Mouse (Mus musculus) intestine, embryonic 16.5 days (tissue): ENCODE measurements at regions not wholly inside any gene's neighbourhood (a gene's known extent, or its start where the extent isn't known, plus 50 kb on each side); places are given as distances from the start of the nearest gene placed in this dataset.

Experiments
- ATAC-seq: fragments of 200-750 bp; cut with Nextera tagmentation; 2 replicates; pipeline ENCODE4 v1.8.0; 2017; ENCODE audit warnings: moderate TSS enrichment, moderate library complexity
- H3K27ac ChIP-seq: fragments of 300-500 bp; sonication (generic); 2 replicates; pipeline ENCODE4 v1.5.1; 2014; ENCODE audit warnings: mild to moderate bottlenecking, low read length
- H3K27me3 ChIP-seq: fragments of 300-500 bp; sonication (generic); replicated peaks from 2 replicates; pipeline ENCODE4 v1.6.1; 2014; ENCODE audit warnings: low read length, control low read depth, mixed read lengths; ENCODE audit not compliant: control insufficient read depth, insufficient read depth
- H3K36me3 ChIP-seq: fragments of 300-500 bp; sonication (generic); 2 replicates; pipeline ENCODE4 v1.6.1; 2014; ENCODE audit warnings: low read length, control low read depth; ENCODE audit not compliant: control insufficient read depth, insufficient read depth
- H3K4me1 ChIP-seq: fragments of 300-500 bp; sonication (generic); 2 replicates; pipeline ENCODE4 v1.6.1; 2014; ENCODE audit warnings: low read length, control low read depth, mixed read lengths; ENCODE audit not compliant: control insufficient read depth, insufficient read depth
- H3K4me2 ChIP-seq: fragments of 300-500 bp; sonication (generic); 2 replicates; pipeline ENCODE4 v1.6.1; 2014; ENCODE audit warnings: low read depth, low read length, control low read depth
- H3K4me3 ChIP-seq: fragments of 300-500 bp; sonication (generic); 2 replicates; pipeline ENCODE4 v1.5.1; 2014; ENCODE audit warnings: mild to moderate bottlenecking, low read length
- H3K9ac ChIP-seq: fragments of 300-500 bp; sonication (generic); 2 replicates; pipeline ENCODE4 v1.6.1; 2014; ENCODE audit warnings: low read depth, low read length
- H3K9me3 ChIP-seq: fragments of 300-500 bp; sonication (generic); 2 replicates; pipeline ENCODE4 v1.6.1; 2016; ENCODE audit warnings: low read length, control low read depth; ENCODE audit not compliant: control insufficient read depth
- WGBS: fragments of 180-500 bp; shearing (Covaris S2); extraction: QIAGEN DNeasy Blood & Tissue Kit; methylation state at CpG from one replicate; pipeline ENCODE4 v1.1.7; 2014; 5-methylcytosine and 5-hydroxymethylcytosine counted together

DNA sequence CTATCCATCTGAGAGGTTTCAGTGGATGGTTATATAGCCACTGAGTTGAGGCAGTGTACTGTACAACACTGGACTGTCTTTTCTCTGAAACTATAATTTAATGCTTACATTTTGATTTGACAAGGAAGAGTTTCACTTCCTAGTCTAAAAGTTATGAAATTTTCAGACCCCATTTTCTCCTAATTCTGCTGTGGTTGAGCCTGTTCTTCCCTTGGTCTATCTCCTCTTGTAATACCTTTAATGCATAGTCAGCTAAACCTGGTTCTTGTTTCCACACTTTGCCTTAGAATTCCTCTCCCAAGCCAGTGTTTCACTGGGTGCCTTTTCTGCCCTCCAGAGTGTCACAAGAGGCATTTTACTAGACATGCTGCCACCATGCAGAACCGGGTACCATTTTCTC lies 279.3 kb upstream of the Camk1g start:
- Histone ChIP-seq H3K9me3 (no peaks in the 10 kb centered on the region), H3K27me3 (no peaks in the 10 kb centered on the region), H3K4me1 (no peaks in the 10 kb centered on the region), H3K4me2 (no peak overlapping the region), H3K36me3 (no peaks in the 10 kb centered on the region), H3K9ac (no peak overlapping the region), H3K4me3 (no peak overlapping the region), H3K27ac (no peak overlapping the region)
- WGBS = 86% methylated on average over 1 of the region's 1 CpGs
- ATAC-seq = no peak

DNA sequence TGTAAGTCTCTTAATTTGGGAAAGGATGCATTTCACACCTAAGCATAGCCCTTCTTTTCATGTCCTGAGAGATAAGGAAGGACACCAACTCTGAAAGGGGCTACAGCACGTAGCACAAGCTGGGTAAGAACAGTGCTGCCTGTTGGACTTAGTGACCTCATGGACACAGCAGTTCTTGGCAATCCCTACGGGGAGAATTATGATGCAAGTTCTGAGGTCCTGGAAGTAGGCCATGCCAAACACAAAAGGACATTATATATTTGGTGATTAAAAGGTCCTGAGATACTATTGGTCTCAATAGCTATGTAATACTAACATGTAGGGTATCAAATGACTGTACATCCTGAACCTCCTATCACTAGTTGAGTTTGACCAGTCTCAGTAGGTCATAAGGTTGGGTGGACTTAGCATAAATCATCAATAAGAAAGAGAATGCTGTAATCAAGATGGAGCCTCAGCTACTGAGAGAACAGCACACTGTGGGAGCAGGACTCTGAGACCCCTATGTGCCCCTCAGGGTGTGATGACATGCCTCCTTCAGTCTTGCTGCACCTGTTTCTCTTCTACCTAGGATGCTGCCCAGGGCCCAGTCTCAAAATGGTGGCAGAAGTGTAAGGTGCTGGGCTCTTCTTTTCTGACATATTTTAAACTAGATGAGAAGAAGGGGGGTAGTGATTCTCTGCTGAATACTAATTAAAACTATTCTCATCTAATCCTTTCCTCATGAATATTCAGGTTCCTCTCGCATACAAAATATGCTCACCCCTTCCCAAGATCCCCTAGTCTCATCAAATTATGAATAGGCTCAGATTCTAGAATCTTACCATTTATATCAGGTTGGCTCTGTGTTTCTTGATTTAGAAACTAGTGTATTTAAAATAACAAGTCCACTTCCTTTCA lies 277.5 kb upstream of the Camk1g start:
- no peaks in the 10 kb centered on the region for H3K36me3 ChIP-seq
- WGBS = 74% methylated on average over 3 of the region's 3 CpGs
- no peaks in the 10 kb centered on the region for H3K27me3 ChIP-seq
- H3K4me1 ChIP-seq = no peaks in the 10 kb centered on the region
- no peaks in the 10 kb centered on the region for H3K9me3 ChIP-seq
- ATAC-seq = no peak
- no peak overlapping the region for H3K9ac ChIP-seq
- H3K27ac ChIP-seq = no peak overlapping the region
- no peak overlapping the region for H3K4me3 ChIP-seq
- H3K4me2 ChIP-seq = no peak overlapping the region

DNA sequence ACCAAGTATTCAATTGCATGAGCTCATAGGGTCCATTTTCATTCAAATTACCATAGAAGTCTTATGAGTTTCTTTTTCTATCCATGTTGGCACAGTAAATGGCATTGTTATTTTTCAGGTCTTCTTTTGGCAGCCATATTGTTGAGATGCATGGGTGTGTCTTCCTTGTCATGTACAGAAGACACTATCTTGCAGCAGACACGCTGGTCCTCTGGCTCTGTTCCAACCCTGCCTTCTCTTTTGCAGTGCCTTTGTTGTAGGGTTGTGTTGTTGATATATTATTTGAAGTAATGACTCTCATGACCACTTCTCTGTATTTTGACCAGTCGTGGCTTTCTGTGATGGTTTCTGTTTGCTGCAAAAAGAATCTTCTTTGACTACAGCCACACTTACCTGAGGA lies 274.4 kb upstream of the Camk1g start:
- Histone ChIP-seq H3K4me2 (no peak overlapping the region), H3K27me3 (no peaks in the 10 kb centered on the region), H3K27ac (no peak overlapping the region), H3K4me1 (no peaks in the 10 kb centered on the region), H3K9me3 (no peaks in the 10 kb centered on the region), H3K36me3 (no peaks in the 10 kb centered on the region), H3K4me3 (no peak overlapping the region), H3K9ac (no peak overlapping the region)
- no peak for ATAC-seq
- WGBS = 85% methylated on average over 2 of the region's 2 CpGs

DNA sequence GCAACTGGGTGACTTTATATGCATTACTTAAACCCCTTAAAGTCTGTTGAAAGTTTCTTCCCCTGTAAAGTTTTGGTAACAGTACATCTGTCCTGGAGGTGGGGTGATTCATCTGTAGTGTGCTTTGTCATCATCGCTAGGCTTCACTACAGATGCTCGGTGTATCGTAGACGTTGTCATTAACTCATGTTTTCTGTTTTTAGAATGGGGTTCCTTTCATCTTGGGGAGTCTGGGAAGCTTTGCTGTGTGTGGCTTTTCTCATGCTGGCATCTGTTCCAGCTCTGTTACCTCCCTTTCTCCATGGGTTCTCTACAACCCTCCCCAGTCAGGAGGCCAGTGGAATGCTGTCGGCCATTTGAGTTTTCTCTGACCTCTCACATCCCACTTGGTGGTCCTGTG lies 266.4 kb upstream of the Camk1g start:
- Histone ChIP-seq H3K4me2 (no peak overlapping the region), H3K4me1 (no peaks in the 10 kb centered on the region), H3K4me3 (no peak overlapping the region), H3K36me3 (no peaks in the 10 kb centered on the region), H3K27me3 (no peaks in the 10 kb centered on the region), H3K27ac (no peak overlapping the region), H3K9ac (no peak overlapping the region), H3K9me3 (no peaks in the 10 kb centered on the region)
- WGBS = 69% methylated on average over 5 of the region's 5 CpGs
- no peak for ATAC-seq

DNA sequence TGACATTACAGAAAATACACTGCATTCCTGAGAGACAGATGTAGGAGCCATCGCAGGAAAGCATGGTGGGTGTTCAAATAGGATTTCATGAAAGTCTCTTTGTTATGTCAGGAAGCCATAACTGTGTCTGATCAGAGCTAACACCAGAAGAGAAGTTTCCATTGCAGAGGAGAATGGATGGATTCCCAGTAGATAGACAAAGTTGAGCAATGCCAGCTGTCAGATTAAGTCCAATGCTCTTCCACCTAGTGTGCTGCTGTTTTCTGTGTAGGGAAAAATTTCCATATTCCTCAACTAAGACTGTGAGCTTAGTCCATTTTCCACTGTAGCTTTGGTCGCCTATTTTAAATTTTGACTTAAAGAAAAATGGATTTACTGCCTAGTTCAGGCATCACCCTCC lies 262.0 kb upstream of the Camk1g start:
- Histone ChIP-seq H3K4me3 (no peak overlapping the region), H3K27ac (no peak overlapping the region), H3K9me3 (no peaks in the 10 kb centered on the region), H3K4me1 (no peaks in the 10 kb centered on the region), H3K36me3 (no peaks in the 10 kb centered on the region), H3K27me3 (no peaks in the 10 kb centered on the region), H3K9ac (no peak overlapping the region), H3K4me2 (no peak overlapping the region)
- 74% methylated on average over 2 of the region's 2 CpGs for WGBS
- ATAC-seq = no peak

DNA sequence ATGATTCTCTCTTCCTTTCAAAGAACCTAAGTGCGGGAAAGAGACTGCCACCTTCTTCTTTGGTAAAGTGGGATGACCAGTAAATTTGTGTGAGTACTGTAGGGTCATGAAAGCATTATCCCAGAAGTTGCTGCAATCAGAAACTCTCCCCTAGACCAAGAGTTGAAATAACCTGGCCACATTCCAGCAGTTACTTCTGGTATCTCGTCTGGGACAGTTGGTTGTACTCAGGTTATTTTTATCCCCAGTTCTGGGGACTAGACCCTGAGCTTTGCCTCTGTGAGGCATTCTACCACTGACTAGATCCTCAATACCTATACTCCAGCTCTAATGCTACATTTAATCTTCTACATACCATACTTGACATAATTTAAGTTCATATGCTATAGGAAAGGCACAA lies 259.8 kb upstream of the Camk1g start:
- Histone ChIP-seq H3K9ac (no peak overlapping the region), H3K4me2 (no peak overlapping the region), H3K27me3 (no peaks in the 10 kb centered on the region), H3K4me1 (no peaks in the 10 kb centered on the region), H3K4me3 (no peak overlapping the region), H3K27ac (no peak overlapping the region), H3K36me3 (no peaks in the 10 kb centered on the region), H3K9me3 (no peaks in the 10 kb centered on the region)
- no peak for ATAC-seq
- 48% methylated on average over 2 of the region's 2 CpGs for WGBS

DNA sequence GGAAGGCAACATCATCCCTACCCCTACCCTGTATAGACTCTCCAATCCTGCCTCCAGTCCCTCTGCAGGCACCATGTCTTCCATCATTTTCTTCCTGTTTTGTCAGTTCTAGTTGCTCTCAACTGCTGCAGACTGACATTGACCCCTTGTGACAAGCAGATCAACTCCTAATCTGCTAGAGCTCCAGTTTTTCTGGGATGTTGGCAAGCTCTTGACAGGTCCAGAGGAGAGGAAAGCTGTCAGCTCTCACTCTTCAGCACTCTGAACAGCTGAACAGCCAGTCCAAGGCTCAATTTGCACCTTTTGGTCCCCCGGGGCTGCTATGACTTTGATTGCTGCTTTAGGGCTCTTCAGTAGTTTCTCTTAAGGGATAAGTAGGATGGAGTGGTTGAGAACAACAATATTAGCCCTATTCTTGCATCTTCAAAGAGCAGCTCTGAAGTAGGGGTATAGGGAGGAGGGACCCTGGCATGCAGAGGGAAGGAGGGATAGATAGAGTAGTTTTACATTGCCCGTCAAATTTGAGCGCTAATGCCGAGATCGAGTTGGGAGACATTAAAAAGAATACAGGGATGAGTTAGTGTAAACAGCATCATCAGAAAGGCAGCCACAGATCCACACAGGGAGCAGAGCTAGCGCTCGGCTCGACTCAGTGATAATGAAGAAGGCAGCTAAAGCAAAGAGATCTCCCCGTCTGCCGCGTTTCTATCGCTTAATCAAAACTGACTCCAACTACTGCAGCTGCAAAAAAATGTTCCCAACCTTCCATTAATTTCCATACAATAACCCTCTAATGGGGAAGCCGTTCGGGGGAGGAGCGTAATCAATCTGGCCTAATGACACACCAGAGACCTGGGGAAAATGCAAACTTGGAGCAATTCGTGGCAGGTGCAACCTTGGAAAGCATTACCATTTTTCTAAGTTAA lies 257.1 kb upstream of the Camk1g start:
- Histone ChIP-seq H3K9ac (no peak overlapping the region), H3K4me1 (no peaks in the 10 kb centered on the region), H3K4me2 (no peak overlapping the region), H3K4me3 (no peak overlapping the region), H3K27ac (no peak overlapping the region), H3K9me3 (no peaks in the 10 kb centered on the region), H3K36me3 (no peaks in the 10 kb centered on the region), H3K27me3 (no peaks in the 10 kb centered on the region)
- no peak for ATAC-seq
- WGBS = 62% methylated on average over 16 of the region's 16 CpGs

DNA sequence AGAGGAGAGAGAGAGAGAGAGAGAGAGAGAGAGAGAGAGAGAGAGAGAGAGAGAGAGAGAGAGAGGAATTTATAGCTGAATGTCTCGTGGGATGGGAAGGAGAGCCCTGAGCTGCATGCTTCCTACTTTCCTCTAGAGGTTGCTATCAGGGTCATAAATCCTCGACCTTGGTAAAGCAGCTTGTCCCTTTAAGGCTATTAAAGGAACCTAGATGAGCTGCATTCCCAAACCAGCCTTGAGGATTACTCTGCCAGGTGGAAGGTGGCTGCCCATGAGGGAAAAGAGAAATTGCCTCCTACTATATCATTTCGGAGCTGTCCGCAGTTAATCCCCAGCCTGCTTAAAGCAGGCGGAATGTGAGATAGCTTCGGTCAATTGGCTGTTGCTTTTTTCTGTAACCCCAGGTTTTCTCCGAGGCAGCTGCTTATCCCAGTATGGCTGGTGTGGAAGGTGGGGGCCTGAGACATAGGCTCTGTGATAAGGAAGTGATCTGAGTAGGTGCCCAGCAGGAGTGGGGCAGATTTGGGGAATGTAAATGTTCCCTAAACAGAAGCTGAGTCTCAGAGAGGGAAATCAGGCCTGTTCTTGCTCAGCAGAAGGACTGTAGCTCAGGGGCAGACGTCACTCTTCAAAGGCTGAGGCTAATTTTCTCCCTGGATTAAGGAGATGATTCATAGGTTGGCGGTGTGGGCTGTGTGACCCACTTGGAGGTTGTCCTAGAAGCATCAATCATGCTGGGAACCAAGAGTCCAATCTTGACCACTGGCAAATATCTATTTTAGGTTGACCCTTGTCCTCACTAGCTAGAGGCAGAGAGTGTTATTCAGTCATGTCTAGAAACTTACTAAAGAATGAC lies 255.2 kb upstream of the Camk1g start:
- Histone ChIP-seq H3K27ac (no peak overlapping the region), H3K4me1 (no peaks in the 10 kb centered on the region), H3K9me3 (no peaks in the 10 kb centered on the region), H3K27me3 (no peaks in the 10 kb centered on the region), H3K4me3 (no peak overlapping the region), H3K4me2 (no peak overlapping the region), H3K9ac (no peak overlapping the region), H3K36me3 (no peaks in the 10 kb centered on the region)
- no peak for ATAC-seq
- 20% methylated on average over 9 of the region's 9 CpGs for WGBS

DNA sequence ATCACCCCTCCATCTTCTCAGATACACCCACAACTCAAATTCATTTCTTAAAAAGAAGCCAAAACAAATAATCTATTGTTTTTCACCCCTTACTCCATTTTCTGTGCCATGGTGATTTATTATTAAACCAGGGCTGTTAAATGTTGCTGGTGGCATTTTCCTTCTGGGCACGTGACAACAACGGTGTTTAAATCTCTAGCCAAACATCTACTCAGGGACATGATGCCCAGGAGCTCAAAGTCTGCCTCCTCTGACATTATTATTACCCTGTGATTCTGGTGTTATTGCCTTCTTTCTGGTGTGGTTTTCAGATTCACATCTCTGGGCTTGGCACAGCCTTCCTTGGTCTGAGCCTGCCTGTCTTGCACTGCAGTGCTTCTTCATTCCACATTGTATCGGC lies 253.5 kb upstream of the Camk1g start:
- WGBS = 72% methylated on average over 3 of the region's 3 CpGs
- Histone ChIP-seq H3K4me3 (no peak overlapping the region), H3K9ac (no peak overlapping the region), H3K27ac (no peak overlapping the region), H3K4me2 (no peak overlapping the region), H3K4me1 (no peaks in the 10 kb centered on the region), H3K9me3 (no peaks in the 10 kb centered on the region), H3K36me3 (no peaks in the 10 kb centered on the region), H3K27me3 (no peaks in the 10 kb centered on the region)
- ATAC-seq = no peak
